Mouse (Mus musculus) CH12.LX (cell line): ENCODE results near the gene Cep164. TPM values are rescaled to one million over a fixed set of nuclear protein-coding genes. Genes with fewer than 3 reads are reported as not detected.

Source experiments
- DNase-seq: peaks from one replicate; pipeline ENCODE4 v3.0.0-alpha.2; 2013; ENCODE audit errors: extremely low read depth
- H3K27ac ChIP-seq: 2 replicates; pipeline ENCODE4 v1.5.1; 2012; ENCODE audit warnings: low read depth, mild to moderate bottlenecking, control low read depth, moderate library complexity; ENCODE audit not compliant: insufficient read depth
- H3K27me3 ChIP-seq: replicated peaks from 2 replicates; pipeline ENCODE3; 2012; ENCODE audit warnings: inconsistent platforms
- H3K36me3 ChIP-seq, 2 experiments: replicated peaks in 1 of 2; 2 replicates each; pipeline versions ENCODE3 to v1.6.1; 2012; ENCODE audit warnings: inconsistent platforms in 1 of 2, low read length in 1 of 2, mild to moderate bottlenecking in 1 of 2, mixed read lengths in 1 of 2, moderate library complexity in 1 of 2; ENCODE audit not compliant: control insufficient read depth in 1 of 2, insufficient read depth in 1 of 2
- H3K4me1 ChIP-seq, 2 experiments: 2 replicates each; pipeline ENCODE4 v1.6.1; 2012; ENCODE audit warnings: inconsistent platforms in 1 of 2, moderate library complexity in 1 of 2; ENCODE audit not compliant: insufficient read depth in 2 of 2, control insufficient read depth in 1 of 2
- H3K4me2 ChIP-seq: 2 replicates; pipeline ENCODE4 v1.6.1; 2012; ENCODE audit warnings: low read depth, mild to moderate bottlenecking, control low read depth; ENCODE audit not compliant: poor library complexity, insufficient read depth, severe bottlenecking
- H3K4me3 ChIP-seq, 3 experiments: fragments of 150-350 bp in 1 of 3; sonication (generic) in 1 of 3; replicated peaks in 1 of 3; 2 replicates each; pipeline versions ENCODE3 to v1.5.1; 2011 to 2012; ENCODE audit warnings: low read depth in 2 of 3, low read length in 2 of 3, mild to moderate bottlenecking in 2 of 3, moderate library complexity in 2 of 3, control low read depth in 1 of 3, improper control_type of control experiment in 1 of 3, inconsistent platforms in 1 of 3, mixed read lengths in 1 of 3; ENCODE audit not compliant: poor library complexity in 1 of 3
- H3K79me2 ChIP-seq: replicated peaks from 2 replicates; pipeline ENCODE4 v1.6.1; 2012; ENCODE audit warnings: mild to moderate bottlenecking, moderate library complexity; ENCODE audit not compliant: control insufficient read depth, poor library complexity, insufficient read depth, severe bottlenecking; ENCODE audit errors: extremely low read depth
- H3K9ac ChIP-seq: 2 replicates; pipeline ENCODE4 v1.6.1; 2012; ENCODE audit warnings: low read depth, mild to moderate bottlenecking, control low read depth, moderate library complexity; ENCODE audit not compliant: insufficient read depth
- H3K9me3 ChIP-seq: replicated peaks from 2 replicates; pipeline ENCODE3; 2012; ENCODE audit warnings: low read length, inconsistent platforms, mixed read lengths
- BHLHE40 ChIP-seq: IDR thresholded peaks from 2 replicates; pipeline ENCODE4 v1.6.1; 2011; ENCODE audit warnings: mild to moderate bottlenecking, low read depth, low read length, improper control_type of control experiment
- CTCF ChIP-seq, 2 experiments: IDR thresholded peaks in 1 of 2; conservative IDR thresholded peaks in 1 of 2; 2 replicates each; pipeline ENCODE4 v1.5.1; 2011 to 2012; ENCODE audit warnings: low read depth in 2 of 2, low read length in 2 of 2, improper control_type of control experiment in 1 of 2, inconsistent platforms in 1 of 2, mild to moderate bottlenecking in 1 of 2, moderate library complexity in 1 of 2
- E2F4 ChIP-seq: IDR thresholded peaks from 2 replicates; pipeline ENCODE4 v1.6.1; 2011; ENCODE audit warnings: low read depth, low read length, improper control_type of control experiment; ENCODE audit not compliant: insufficient replicate concordance
- ELF1 ChIP-seq: IDR thresholded peaks from 2 replicates; pipeline ENCODE4 v1.6.1; 2014; ENCODE audit warnings: low read depth, mild to moderate bottlenecking, inconsistent platforms, low read length, improper control_type of control experiment
- HCFC1 ChIP-seq: IDR thresholded peaks from 2 replicates; pipeline ENCODE4 v1.6.1; 2012; ENCODE audit warnings: low read depth, mild to moderate bottlenecking, inconsistent platforms, low read length, improper control_type of control experiment
- JUN ChIP-seq: IDR thresholded peaks from 2 replicates; pipeline ENCODE4 v1.6.1; 2011; ENCODE audit warnings: low read depth, mild to moderate bottlenecking, low read length, improper control_type of control experiment, moderate library complexity; ENCODE audit not compliant: insufficient read depth
- MAX ChIP-seq: IDR thresholded peaks from 2 replicates; pipeline ENCODE4 v1.6.1; 2011; ENCODE audit warnings: low read length, improper control_type of control experiment
- MAZ ChIP-seq: IDR thresholded peaks from 2 replicates; pipeline ENCODE4 v1.6.1; 2012; ENCODE audit warnings: low read depth, mild to moderate bottlenecking, inconsistent platforms, low read length, improper control_type of control experiment, moderate library complexity
- MEF2A ChIP-seq: IDR thresholded peaks from 2 replicates; pipeline ENCODE4 v1.6.1; 2014; ENCODE audit warnings: low read depth, mild to moderate bottlenecking, inconsistent platforms, low read length, improper control_type of control experiment, borderline replicate concordance
- NELFE ChIP-seq: IDR thresholded peaks from 2 replicates; pipeline ENCODE4 v1.6.1; 2011; ENCODE audit warnings: low read depth, low read length, improper control_type of control experiment
- PAX5 ChIP-seq: IDR thresholded peaks from 2 replicates; pipeline ENCODE4 v1.6.1; 2012; ENCODE audit warnings: low read length, inconsistent platforms, mixed read lengths
- POLR2A ChIP-seq: IDR thresholded peaks from 2 replicates; pipeline ENCODE4 v1.6.1; 2011; ENCODE audit warnings: low read depth, mild to moderate bottlenecking, improper control_type of control experiment, low read length
- POLR2AphosphoS2 ChIP-seq: IDR thresholded peaks from 2 replicates; pipeline ENCODE4 v1.6.1; 2011; ENCODE audit warnings: low read depth, low read length, improper control_type of control experiment
- SIN3A ChIP-seq: IDR thresholded peaks from 2 replicates; pipeline ENCODE4 v1.6.1; 2012; ENCODE audit warnings: low read length, improper control_type of control experiment, inconsistent platforms
- SMC3 ChIP-seq: IDR thresholded peaks from 2 replicates; pipeline ENCODE4 v1.6.1; 2011; ENCODE audit warnings: low read depth, low read length, improper control_type of control experiment
- UBTF ChIP-seq: IDR thresholded peaks from 2 replicates; pipeline ENCODE4 v1.6.1; 2012; ENCODE audit warnings: low read depth, mild to moderate bottlenecking, inconsistent platforms, low read length, improper control_type of control experiment, moderate library complexity
- ZC3H11A ChIP-seq: IDR thresholded peaks from 2 replicates; pipeline ENCODE4 v1.6.1; 2012; ENCODE audit warnings: low read depth, mild to moderate bottlenecking, inconsistent platforms, low read length, improper control_type of control experiment
- ZKSCAN1 ChIP-seq: IDR thresholded peaks from 2 replicates; pipeline ENCODE4 v1.6.1; 2012; ENCODE audit warnings: low read depth, inconsistent platforms, low read length, improper control_type of control experiment, borderline replicate concordance
- ZMIZ1 ChIP-seq: IDR thresholded peaks from 2 replicates; pipeline ENCODE4 v1.6.1; 2012; ENCODE audit warnings: low read depth, mild to moderate bottlenecking, inconsistent platforms, low read length, improper control_type of control experiment
- ZNF384 ChIP-seq: IDR thresholded peaks from 2 replicates; pipeline ENCODE4 v1.6.1; 2012; ENCODE audit warnings: low read depth, low read length, improper control_type of control experiment, inconsistent platforms
- dilution Hi-C: fragments of 300-500 bp; cut with MboI; formaldehyde crosslinking; loops from 2 replicates; pipeline ENCODE4 v1.14.3; 2020; ENCODE audit warnings: low sequenced_read_pairs; ENCODE audit not compliant: extremely low pct_unique_long_range_greater_than_20kb, extremely low pct_ligation_motif_present
- in situ Hi-C: fragments of 300-500 bp; cut with MboI; formaldehyde crosslinking; loops from 3 replicates; pipeline ENCODE4 v1.14.3; 2019; ENCODE audit warnings: low sequenced_read_pairs, low pct_ligation_motif_present, low pct_unique_long_range_greater_than_20kb, mixed read lengths
- polyA plus RNA-seq: library from polyadenylated mRNA; unstranded; fragments of >175 nt; gene quantifications from 2 replicates; pipeline ENCODE4 v1.2.1, GENCODE M21; 2012; ENCODE audit warnings: low read depth; ENCODE audit not compliant: insufficient read length
- total RNA-seq, 2 experiments: library from RNA; depleted of rRNA; stranded (reverse); fragments of 300-350 nt in 1 of 2; fragments of >200 nt in 1 of 2; gene quantifications; 2 replicates each; pipeline ENCODE4 v1.2.3; 2012 to 2014

The Cep164 gene
- total and polyA plus RNA-seq, 3 experiments = 14.2 to 22.7 (median 21.7) TPM

GRCm38 (mm10) chr9:45749917-45750316 is 78.6 kb downstream of the Cep164 start:
- no peak overlapping the region for H3K4me2 ChIP-seq
- in situ Hi-C loops (loop anchor here (10.0 to 25.0 kb wide), 2 partner anchors 335 to 538 kb away; partner anchors contain the start of gene Tmprss4), dilution Hi-C loops (no loop called here)
- no peaks in the 10 kb centered on the region for H3K9me3 ChIP-seq
- H3K9ac ChIP-seq = no peak overlapping the region
- H3K36me3 ChIP-seq = no peaks in the 10 kb centered on the region
- H3K27me3 ChIP-seq = peaks cover 63% of the 10 kb centered on the region
- H3K4me1 ChIP-seq = no peaks in the 10 kb centered on the region; a peak in 1 of 4 replicates
- no peak for TF ChIP-seq MEF2A
- no peak for TF ChIP-seq MAX
- no peak for TF ChIP-seq ELF1
- no peak for TF ChIP-seq BHLHE40
- TF ChIP-seq ZKSCAN1 = no peak
- TF ChIP-seq NELFE = no peak
- TF ChIP-seq POLR2A = no peak
- TF ChIP-seq UBTF = no peak
- TF ChIP-seq ZC3H11A = no peak
- H3K79me2 ChIP-seq = no peaks in the 10 kb centered on the region
- DNase-seq = no peak
- no peak overlapping the region for H3K27ac ChIP-seq
- no peak overlapping the region for H3K4me3 ChIP-seq

- Histone ChIP-seq H3K36me3 (no peaks in the 10 kb centered on the region), H3K27ac (no peak overlapping the region), H3K79me2 (no peaks in the 10 kb centered on the region), H3K4me1 (peaks cover 0 to 5% of the 10 kb centered on the region in 2 experiments; a peak in 2 of 4 replicates), H3K9me3 (peaks cover 3% of the 10 kb centered on the region), H3K9ac (no peak overlapping the region), H3K27me3 (peaks cover 91% of the 10 kb centered on the region), H3K4me2 (no peak overlapping the region), H3K4me3 (no peak overlapping the region)
- dilution Hi-C loops = no loop called here
- TF ChIP-seq SIN3A (no peak), SMC3 (no peak), UBTF (no peak), E2F4 (no peak), HCFC1 (no peak), PAX5 (no peak), JUN (no peak), CTCF (conservative IDR thresholded peaks at IDR 0.05 in 1 of 2, IDR thresholded peaks at IDR 0.05 in 1 of 2; ENCODE audit: low read depth in 2 of 2, low read length in 2 of 2) (no peak), ZNF384 (no peak), POLR2AphosphoS2 (no peak), MAZ (no peak), ZMIZ1 (no peak)
- in situ Hi-C loops = loop anchor here (10.0 to 25.0 kb wide), 2 partner anchors 331 to 533 kb away; partner anchors contain the start of gene Tmprss4
- no peak for DNase-seq
Observed at GRCm38 (mm10) chr9:45745451-45745850, 83.0 kb downstream of the Cep164 start.
